Mouse (Mus musculus) midbrain, embryonic 13.5 days (tissue): ENCODE measurements around the gene Cabp1. TPM values are rescaled to one million over a fixed set of nuclear protein-coding genes. Genes with fewer than 3 reads are reported as not detected.

ENCODE experiments used
- ATAC-seq: fragments of 200-750 bp; cut with Nextera tagmentation; 2 replicates; pipeline ENCODE4 v1.8.0; 2017; ENCODE audit warnings: mild to moderate bottlenecking, moderate TSS enrichment, moderate library complexity
- H3K27ac ChIP-seq: fragments of 300-500 bp; sonication (generic); 2 replicates; pipeline ENCODE4 v1.5.1; 2015; ENCODE audit warnings: inconsistent platforms, mild to moderate bottlenecking, moderate library complexity
- H3K27me3 ChIP-seq: fragments of 300-500 bp; sonication (generic); 2 replicates; pipeline ENCODE4 v1.6.1; 2015; ENCODE audit warnings: mild to moderate bottlenecking, inconsistent platforms
- H3K36me3 ChIP-seq: fragments of 300-500 bp; sonication (generic); 2 replicates; pipeline ENCODE4 v1.6.1; 2015; ENCODE audit warnings: mild to moderate bottlenecking, inconsistent platforms
- H3K4me1 ChIP-seq: fragments of 300-500 bp; sonication (generic); replicated peaks from 2 replicates; pipeline ENCODE4 v1.6.1; 2015; ENCODE audit warnings: inconsistent platforms
- H3K4me2 ChIP-seq: fragments of 300-500 bp; sonication (generic); replicated peaks from 2 replicates; pipeline ENCODE4 v1.6.1; 2015; ENCODE audit warnings: moderate library complexity, mild to moderate bottlenecking, inconsistent platforms
- H3K4me3 ChIP-seq: fragments of 300-500 bp; sonication (generic); replicated peaks from 2 replicates; pipeline ENCODE4 v1.5.1; 2015; ENCODE audit warnings: mild to moderate bottlenecking, inconsistent platforms
- H3K9ac ChIP-seq: fragments of 300-500 bp; sonication (generic); replicated peaks from 2 replicates; pipeline ENCODE4 v1.6.1; 2015; ENCODE audit warnings: mild to moderate bottlenecking, inconsistent platforms
- H3K9me3 ChIP-seq: fragments of 300-500 bp; sonication (generic); 2 replicates; pipeline ENCODE4 v1.6.1; 2016; ENCODE audit warnings: mild to moderate bottlenecking, inconsistent platforms
- WGBS: fragments of 180-500 bp; shearing (Covaris S2); methylation state at CpG from one replicate; pipeline ENCODE4 v1.1.7; 2015; 5-methylcytosine and 5-hydroxymethylcytosine counted together
- polyA plus RNA-seq: library from polyadenylated mRNA; unstranded; fragments of >200 nt; fragmentation: Nextera tagmentation; extraction: Ambion mirVana; gene quantifications from 2 replicates; pipeline ENCODE4 v1.2.1, GENCODE M21; 2015

The Cabp1 gene
- polyA plus RNA-seq, 1 experiment from 2014 or later, result 2.7 TPM

- no peak overlapping the region for H3K27ac ChIP-seq
- no peak overlapping the region for H3K4me2 ChIP-seq
- peaks cover 18% of the 10 kb centered on the region for H3K4me1 ChIP-seq
- H3K9me3 ChIP-seq, result no peaks in the 10 kb centered on the region
- H3K9ac ChIP-seq, result no peak overlapping the region
- no peak for ATAC-seq
- peaks cover 20% of the 10 kb centered on the region for H3K27me3 ChIP-seq
- WGBS, result 60% methylated on average over 5 of the region's 5 CpGs
- no peak overlapping the region for H3K4me3 ChIP-seq
- H3K36me3 ChIP-seq, result no peaks in the 10 kb centered on the region
Measured at GRCm38 (mm10) chr5:115207244-115207643, 13.1 kb upstream of the Cabp1 start.

GRCm38 (mm10) chr5:115204562-115205311 lies 10.6 kb upstream of the Cabp1 start:
- Histone ChIP-seq H3K4me1 (peaks cover 18% of the 10 kb centered on the region), H3K9ac (peak overlapping the region; percentile 53), H3K36me3 (no peaks in the 10 kb centered on the region), H3K9me3 (no peaks in the 10 kb centered on the region), H3K4me2 (peak overlapping the region; percentile 51), H3K4me3 (peak overlapping the region; percentile 27), H3K27me3 (peaks cover 25% of the 10 kb centered on the region), H3K27ac (peak overlapping the region; percentile 66)
- 3% methylated on average over 31 of the region's 31 CpGs for WGBS
- ATAC-seq, result peak; percentile 94

- Histone ChIP-seq H3K4me3 (peak overlapping the region; percentile 27), H3K4me2 (peak overlapping the region; percentile 51), H3K4me1 (peaks cover 18% of the 10 kb centered on the region), H3K27me3 (peaks cover 25% of the 10 kb centered on the region), H3K36me3 (no peaks in the 10 kb centered on the region), H3K9me3 (no peaks in the 10 kb centered on the region), H3K9ac (peak overlapping the region; percentile 53), H3K27ac (peak overlapping the region; percentile 66)
- 8% methylated on average over 23 of the region's 23 CpGs for WGBS
- peak; percentile 74 for ATAC-seq
Measured at GRCm38 (mm10) chr5:115203735-115204561, 9.8 kb upstream of the Cabp1 start.

GRCm38 (mm10) chr5:115194626-115195221 lies 543 bp upstream of the Cabp1 start:
- Histone ChIP-seq H3K4me3 (peak overlapping the region; percentile 55), H3K27me3 (peaks cover 79% of the 10 kb centered on the region), H3K9me3 (no peaks in the 10 kb centered on the region), H3K36me3 (no peaks in the 10 kb centered on the region), H3K4me1 (peaks cover 33% of the 10 kb centered on the region), H3K9ac (no peak overlapping the region), H3K27ac (no peak overlapping the region), H3K4me2 (peak overlapping the region; percentile 100)
- 6% methylated on average over 12 of the region's 12 CpGs for WGBS
- peak; percentile 65; the same call in 1 of the 2 replicates for ATAC-seq

- Histone ChIP-seq H3K4me3 (peak overlapping the region; percentile 55), H3K9ac (peak overlapping the region; percentile 76), H3K27ac (no peak overlapping the region), H3K4me2 (peak overlapping the region; percentile 100), H3K27me3 (peaks cover 91% of the 10 kb centered on the region), H3K9me3 (no peaks in the 10 kb centered on the region), H3K36me3 (no peaks in the 10 kb centered on the region), H3K4me1 (peaks cover 33% of the 10 kb centered on the region)
- under 1% methylated on average over 34 of the region's 34 CpGs for WGBS
- ATAC-seq, result peak; percentile 32; the same call in 1 of the 2 replicates
Measured at GRCm38 (mm10) chr5:115193226-115193625, 955 bp downstream of the Cabp1 start.

- peak overlapping the region; percentile 55 for H3K4me3 ChIP-seq
- peaks cover 88% of the 10 kb centered on the region for H3K27me3 ChIP-seq
- WGBS, result 12% methylated on average over 7 of the region's 7 CpGs
Measured at GRCm38 (mm10) chr5:115192828-115193195, 1.4 kb downstream of the Cabp1 start.

GRCm38 (mm10) chr5:115191880-115192827 lies 2.0 kb downstream of the Cabp1 start:
- Histone ChIP-seq H3K27me3 (peaks cover 87% of the 10 kb centered on the region), H3K4me3 (peak overlapping the region; percentile 55), H3K9me3 (no peaks in the 10 kb centered on the region), H3K27ac (no peak overlapping the region), H3K4me2 (peak overlapping the region; percentile 100), H3K9ac (peak overlapping the region; percentile 76; the same call in 1 of the 2 replicates), H3K4me1 (peaks cover 38% of the 10 kb centered on the region), H3K36me3 (no peaks in the 10 kb centered on the region)
- ATAC-seq, result no peak
- 7% methylated on average over 29 of the region's 29 CpGs for WGBS

More at GRCm38 (mm10) chr5:115192828-115193195, 1.4 kb downstream of the Cabp1 start:
- H3K4me1 ChIP-seq, result peaks cover 33% of the 10 kb centered on the region
- no peak for ATAC-seq
- H3K4me2 ChIP-seq, result peak overlapping the region; percentile 100
- no peak overlapping the region for H3K27ac ChIP-seq
- peak overlapping the region; percentile 76 for H3K9ac ChIP-seq
- H3K36me3 ChIP-seq, result no peaks in the 10 kb centered on the region
- H3K9me3 ChIP-seq, result no peaks in the 10 kb centered on the region

GRCm38 (mm10) chr5:115190081-115190480 lies 4.1 kb downstream of the Cabp1 start:
- H3K4me1 ChIP-seq, result peaks cover 59% of the 10 kb centered on the region
- no peak overlapping the region for H3K9ac ChIP-seq
- no peaks in the 10 kb centered on the region for H3K9me3 ChIP-seq
- peaks cover 79% of the 10 kb centered on the region for H3K27me3 ChIP-seq
- no peak for ATAC-seq
- no peak overlapping the region for H3K4me3 ChIP-seq
- H3K4me2 ChIP-seq, result no peak overlapping the region
- no peak overlapping the region for H3K27ac ChIP-seq
- H3K36me3 ChIP-seq, result no peaks in the 10 kb centered on the region
- 81% methylated on average over 12 of the region's 12 CpGs for WGBS

- 52% methylated on average over 5 of the region's 5 CpGs for WGBS
- H3K4me1 ChIP-seq, result peaks cover 59% of the 10 kb centered on the region
- H3K27me3 ChIP-seq, result peaks cover 68% of the 10 kb centered on the region
- H3K27ac ChIP-seq, result no peak overlapping the region
- no peaks in the 10 kb centered on the region for H3K36me3 ChIP-seq
- no peak overlapping the region for H3K4me2 ChIP-seq
- no peak for ATAC-seq
- no peak overlapping the region for H3K4me3 ChIP-seq
- no peak overlapping the region for H3K9ac ChIP-seq
- no peaks in the 10 kb centered on the region for H3K9me3 ChIP-seq
Measured at GRCm38 (mm10) chr5:115188824-115189223, 5.4 kb downstream of the Cabp1 start.

- H3K9ac ChIP-seq, result no peak overlapping the region
Measured at GRCm38 (mm10) chr5:115187188-115188131, 6.7 kb downstream of the Cabp1 start.

More at GRCm38 (mm10) chr5:115187188-115188131, 6.7 kb downstream of the Cabp1 start:
- WGBS, result 20% methylated on average over 26 of the region's 26 CpGs
- Histone ChIP-seq H3K4me3 (no peak overlapping the region), H3K4me1 (peaks cover 47% of the 10 kb centered on the region), H3K36me3 (no peaks in the 10 kb centered on the region), H3K27me3 (peaks cover 55% of the 10 kb centered on the region), H3K9me3 (no peaks in the 10 kb centered on the region), H3K27ac (no peak overlapping the region), H3K4me2 (peak overlapping the region; percentile 25; the same call in 1 of the 2 replicates)
- ATAC-seq, result peak; percentile 74
